Mouse (Mus musculus): ENCODE measurements around the gene Acot13. TPM values are rescaled to one million over a fixed set of nuclear protein-coding genes. Genes with fewer than 3 reads are reported as not detected.

Acot13 gene
- polyA plus RNA-seq, 1 experiment from 2014 or later: 93.4 TPM

DNA sequence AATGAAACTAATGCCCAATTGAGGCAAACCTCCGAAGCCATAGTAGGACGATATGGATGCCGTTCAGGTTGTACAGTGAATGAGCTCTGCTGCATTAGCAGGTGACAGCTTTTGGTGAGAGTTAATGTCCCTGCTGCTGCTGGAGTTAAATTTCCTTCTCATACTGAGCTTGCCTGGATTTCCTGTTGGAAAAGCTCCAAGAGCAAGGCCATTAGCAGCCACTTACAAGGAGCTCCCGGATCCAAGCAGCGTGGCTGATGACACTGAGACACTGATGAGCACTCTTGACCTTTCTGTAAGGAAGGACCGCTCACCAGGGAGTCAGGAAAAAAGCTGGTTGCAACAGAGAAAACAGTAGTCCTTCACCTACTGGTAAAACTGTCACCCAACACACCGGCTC is 30.7 kb upstream of the Acot13 start:
- Histone ChIP-seq H3K9me3 (replicated peaks; ENCODE audit: control insufficient read depth, low read length) (no peaks in the 10 kb centered on the region), H3K4me2 (ENCODE audit: low read depth, low read length) (no peak overlapping the region), H3K4me1 (ENCODE audit: control insufficient read depth, insufficient read depth, low read length) (no peaks in the 10 kb centered on the region; the same call in 1 of the 2 replicates), H3K27me3 (ENCODE audit: control insufficient read depth, insufficient read depth, low read length) (no peaks in the 10 kb centered on the region), H3K27ac (ENCODE audit: low read length) (no peak overlapping the region), H3K4me3 (replicated peaks; ENCODE audit: low read length) (no peak overlapping the region), H3K36me3 (ENCODE audit: control insufficient read depth, insufficient read depth, low read length) (no peaks in the 10 kb centered on the region), H3K9ac (ENCODE audit: low read length) (no peak overlapping the region)
- ATAC-seq (ENCODE audit: insufficient read depth, low FRiP score): no peak
- WGBS: 50% methylated on average over 7 of the region's 7 CpGs

DNA sequence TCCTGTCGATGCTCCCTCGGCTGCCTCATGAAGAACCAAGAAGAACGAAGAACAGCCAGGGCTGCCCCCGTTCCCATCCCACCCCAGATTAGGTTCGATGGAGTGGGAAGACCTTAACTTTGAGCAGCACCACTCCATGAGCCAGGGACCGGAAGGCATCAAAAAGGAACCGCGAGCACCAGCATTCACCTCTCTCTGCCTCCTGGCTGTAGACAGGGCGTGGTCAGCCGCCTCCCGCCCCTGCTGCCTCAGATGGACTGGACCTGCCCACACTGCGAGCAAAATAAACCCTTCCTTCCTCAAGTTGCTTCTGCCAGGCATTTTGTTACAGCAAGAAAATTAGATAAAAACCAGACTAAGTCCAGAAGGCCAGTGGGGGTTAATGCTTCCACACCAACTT is 29.7 kb upstream of the Acot13 start:
- Histone ChIP-seq H3K9ac (ENCODE audit: low read length) (no peak overlapping the region), H3K4me2 (ENCODE audit: low read depth, low read length) (no peak overlapping the region), H3K27me3 (ENCODE audit: control insufficient read depth, insufficient read depth, low read length) (no peaks in the 10 kb centered on the region), H3K9me3 (replicated peaks; ENCODE audit: control insufficient read depth, low read length) (no peaks in the 10 kb centered on the region), H3K27ac (ENCODE audit: low read length) (no peak overlapping the region), H3K4me3 (replicated peaks; ENCODE audit: low read length) (no peak overlapping the region), H3K36me3 (ENCODE audit: control insufficient read depth, insufficient read depth, low read length) (no peaks in the 10 kb centered on the region), H3K4me1 (ENCODE audit: control insufficient read depth, insufficient read depth, low read length) (no peaks in the 10 kb centered on the region; the same call in 1 of the 2 replicates)
- 68% methylated on average over 12 of the region's 12 CpGs for WGBS
- no peak for ATAC-seq (ENCODE audit: insufficient read depth, low FRiP score)

DNA sequence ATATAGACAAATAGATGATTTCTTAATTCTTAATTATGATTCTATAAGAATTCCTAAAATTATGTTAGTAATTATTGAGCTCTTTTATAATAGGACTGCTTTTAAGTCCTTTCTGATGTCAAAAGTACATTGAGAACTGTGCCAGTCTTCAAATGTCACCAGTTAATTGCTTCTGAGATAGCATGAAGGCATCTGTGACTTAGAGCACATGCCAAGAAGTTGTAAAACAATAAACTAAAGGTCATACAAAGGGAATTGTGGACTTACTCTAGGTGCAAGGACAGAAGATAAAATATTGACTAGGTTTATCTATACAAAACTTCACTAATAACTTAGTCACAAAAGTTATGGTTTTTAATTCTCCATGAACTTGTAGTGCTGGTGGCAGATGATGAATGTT is 27.8 kb upstream of the Acot13 start:
- H3K9me3 ChIP-seq (replicated peaks; ENCODE audit: control insufficient read depth, low read length): no peaks in the 10 kb centered on the region
- no peaks in the 10 kb centered on the region for H3K27me3 ChIP-seq (ENCODE audit: control insufficient read depth, insufficient read depth, low read length)
- H3K4me2 ChIP-seq (ENCODE audit: low read depth, low read length): no peak overlapping the region
- H3K9ac ChIP-seq (ENCODE audit: low read length): no peak overlapping the region
- H3K4me3 ChIP-seq (replicated peaks; ENCODE audit: low read length): no peak overlapping the region
- H3K27ac ChIP-seq (ENCODE audit: low read length): no peak overlapping the region
- H3K36me3 ChIP-seq (ENCODE audit: control insufficient read depth, insufficient read depth, low read length): no peaks in the 10 kb centered on the region
- no peak for ATAC-seq (ENCODE audit: insufficient read depth, low FRiP score)
- no peaks in the 10 kb centered on the region; the same call in 1 of the 2 replicates for H3K4me1 ChIP-seq (ENCODE audit: control insufficient read depth, insufficient read depth, low read length)

DNA sequence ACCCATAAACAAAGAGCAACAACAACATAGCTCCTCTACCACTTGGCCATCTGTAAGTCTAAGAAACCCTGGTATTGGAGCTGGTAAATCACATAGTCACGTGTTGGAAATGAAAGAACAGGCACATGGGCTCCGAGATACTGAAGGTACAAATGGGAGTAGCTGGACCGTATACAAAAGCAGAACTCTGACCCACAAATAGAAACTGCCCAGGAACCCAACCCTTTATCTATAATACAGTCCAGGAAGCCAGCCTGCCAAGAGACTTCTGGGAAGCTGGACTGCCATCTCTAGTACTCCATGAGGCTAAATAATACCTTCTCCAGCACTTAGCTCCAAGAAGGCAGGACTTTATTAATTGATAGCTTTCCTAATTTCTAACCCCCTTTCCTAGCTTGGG is 21.2 kb upstream of the Acot13 start:
- 71% methylated on average over 3 of the region's 3 CpGs for WGBS
- Histone ChIP-seq H3K4me3 (replicated peaks; ENCODE audit: low read length) (no peak overlapping the region), H3K9me3 (replicated peaks; ENCODE audit: control insufficient read depth, low read length) (no peaks in the 10 kb centered on the region), H3K27ac (ENCODE audit: low read length) (no peak overlapping the region), H3K27me3 (ENCODE audit: control insufficient read depth, insufficient read depth, low read length) (no peaks in the 10 kb centered on the region), H3K9ac (ENCODE audit: low read length) (no peak overlapping the region), H3K36me3 (ENCODE audit: control insufficient read depth, insufficient read depth, low read length) (no peaks in the 10 kb centered on the region), H3K4me2 (ENCODE audit: low read depth, low read length) (no peak overlapping the region), H3K4me1 (ENCODE audit: control insufficient read depth, insufficient read depth, low read length) (no peaks in the 10 kb centered on the region)
- ATAC-seq (ENCODE audit: insufficient read depth, low FRiP score): no peak

DNA sequence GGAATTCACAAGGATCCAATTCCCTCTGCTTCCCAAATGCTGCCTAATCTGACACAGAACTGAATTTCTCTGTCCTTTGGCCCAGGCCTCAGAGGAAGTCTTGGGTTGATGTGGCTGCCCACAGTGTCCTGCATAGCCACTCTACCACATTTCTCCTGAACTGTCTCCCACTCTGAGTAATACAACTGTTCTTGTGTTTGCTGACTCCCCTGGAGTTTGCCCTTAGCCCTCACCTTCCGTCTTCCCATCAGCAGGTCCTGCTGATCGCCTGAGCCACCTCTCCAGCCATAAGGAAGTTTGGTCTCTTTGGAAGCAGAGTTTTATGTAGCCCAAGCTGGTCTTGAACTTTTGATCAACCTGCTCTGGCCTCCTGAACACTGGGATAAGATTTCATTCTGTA is 20.6 kb upstream of the Acot13 start:
- no peaks in the 10 kb centered on the region for H3K4me1 ChIP-seq (ENCODE audit: control insufficient read depth, insufficient read depth, low read length)
- WGBS: 76% methylated on average over 2 of the region's 2 CpGs
- H3K4me2 ChIP-seq (ENCODE audit: low read depth, low read length): no peak overlapping the region
- ATAC-seq (ENCODE audit: insufficient read depth, low FRiP score): no peak
- no peaks in the 10 kb centered on the region for H3K9me3 ChIP-seq (replicated peaks; ENCODE audit: control insufficient read depth, low read length)
- H3K27me3 ChIP-seq (ENCODE audit: control insufficient read depth, insufficient read depth, low read length): no peaks in the 10 kb centered on the region
- H3K4me3 ChIP-seq (replicated peaks; ENCODE audit: low read length): no peak overlapping the region
- H3K36me3 ChIP-seq (ENCODE audit: control insufficient read depth, insufficient read depth, low read length): no peaks in the 10 kb centered on the region
- no peak overlapping the region for H3K27ac ChIP-seq (ENCODE audit: low read length)
- H3K9ac ChIP-seq (ENCODE audit: low read length): no peak overlapping the region

DNA sequence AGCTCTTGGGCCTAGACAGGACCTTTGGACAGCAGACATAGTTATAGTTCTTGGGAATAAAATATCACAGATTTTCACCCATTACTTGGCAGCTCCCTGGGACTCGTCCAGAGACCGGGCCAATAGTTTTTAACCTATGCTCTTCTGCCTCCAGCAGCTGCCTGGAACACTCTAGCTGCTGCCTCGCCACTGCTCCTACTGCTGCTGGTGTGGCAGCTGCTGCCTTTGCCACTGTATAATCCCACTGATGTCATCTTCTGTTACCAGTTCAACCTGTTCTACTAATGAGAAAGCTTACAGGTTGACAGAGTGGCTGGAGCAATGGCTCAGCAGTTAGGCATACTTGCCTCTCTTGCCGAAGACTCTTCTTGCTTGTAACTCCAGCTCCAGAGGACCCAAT is 18.0 kb upstream of the Acot13 start:
- no peak overlapping the region for H3K4me3 ChIP-seq (replicated peaks; ENCODE audit: low read length)
- ATAC-seq (ENCODE audit: insufficient read depth, low FRiP score): peak; percentile 62
- no peaks in the 10 kb centered on the region for H3K27me3 ChIP-seq (ENCODE audit: control insufficient read depth, insufficient read depth, low read length)
- no peaks in the 10 kb centered on the region for H3K36me3 ChIP-seq (ENCODE audit: control insufficient read depth, insufficient read depth, low read length)
- H3K9me3 ChIP-seq (replicated peaks; ENCODE audit: control insufficient read depth, low read length): no peaks in the 10 kb centered on the region
- WGBS: 68% methylated on average over 4 of the region's 4 CpGs
- H3K9ac ChIP-seq (ENCODE audit: low read length): no peak overlapping the region
- H3K4me1 ChIP-seq (ENCODE audit: control insufficient read depth, insufficient read depth, low read length): no peaks in the 10 kb centered on the region; the same call in 1 of the 2 replicates
- peak overlapping the region; percentile 37; the same call in 1 of the 2 replicates for H3K27ac ChIP-seq (ENCODE audit: low read length)
- H3K4me2 ChIP-seq (ENCODE audit: low read depth, low read length): no peak overlapping the region

DNA sequence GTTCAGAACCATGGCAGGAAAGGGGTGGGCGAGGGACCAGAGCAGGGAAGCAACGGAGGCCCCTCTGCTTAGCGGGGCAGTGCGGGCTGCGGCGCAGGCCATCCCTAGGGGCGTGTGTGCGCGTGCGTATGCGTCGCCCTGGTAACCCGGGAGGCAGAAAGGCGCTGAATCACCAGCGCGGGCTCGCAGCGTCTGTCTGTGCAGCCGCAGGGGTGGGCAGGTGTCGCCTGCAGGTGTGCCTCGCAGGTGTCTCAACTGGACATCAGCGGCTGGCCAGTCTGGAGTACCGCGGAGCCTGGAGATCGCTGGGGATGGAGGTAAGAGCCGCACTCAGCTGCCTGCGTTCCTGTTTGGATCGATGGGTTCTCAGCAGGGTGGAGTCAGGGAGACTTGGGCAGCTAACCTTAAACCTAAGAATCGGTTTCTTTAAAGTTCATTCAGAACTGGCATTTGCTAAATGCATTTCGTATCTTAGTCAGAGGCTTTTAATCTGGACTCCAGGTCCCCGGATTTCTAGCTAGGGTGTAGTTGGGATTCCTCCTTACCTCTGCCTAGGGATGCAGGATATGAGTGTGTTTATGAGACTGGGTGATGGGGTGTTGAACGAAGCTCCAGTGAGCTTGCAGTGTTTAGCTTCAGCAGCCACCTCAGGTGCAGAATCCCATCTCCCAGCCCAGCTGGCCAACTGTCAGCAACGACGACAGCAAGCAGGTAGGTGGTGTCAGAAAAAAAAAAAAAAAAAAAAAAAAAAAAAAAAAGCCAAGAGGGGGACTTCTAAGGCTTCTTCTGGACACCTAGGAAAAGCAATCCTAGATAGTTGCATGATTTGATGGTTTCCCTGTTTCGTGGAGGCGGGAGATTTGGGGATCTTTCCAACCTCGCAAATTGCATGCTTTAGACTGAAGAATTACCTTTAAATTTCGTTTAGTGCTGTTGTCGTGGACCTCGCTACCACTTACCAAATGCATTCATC is 13.9 kb upstream of the Acot13 start, which contains the start of gene D130043K22Rik:
D130043K22Rik (plus strand) TSS at position 153 of the 973 bp plus-strand sequence.
- peak; percentile 87 for ATAC-seq (ENCODE audit: insufficient read depth, low FRiP score)

DNA sequence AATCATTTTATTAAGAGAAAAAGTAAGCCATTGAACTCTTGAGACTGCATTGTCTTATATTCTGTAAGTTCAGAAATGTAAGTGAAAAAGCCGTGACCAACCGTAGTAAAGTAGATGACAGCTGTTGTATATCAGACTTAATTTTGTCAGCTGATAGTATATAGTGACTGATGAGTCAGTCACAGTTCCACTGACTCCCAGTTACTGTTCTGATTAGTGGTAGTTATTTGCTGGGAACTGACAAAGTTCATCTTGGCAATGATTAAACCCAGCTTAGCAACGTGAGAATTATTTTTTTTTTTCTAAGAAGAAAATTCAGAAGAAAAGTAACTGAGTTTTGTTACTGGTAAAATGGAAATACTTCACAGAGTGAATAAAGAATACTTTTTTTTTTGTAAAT is 10.4 kb upstream of the Acot13 start:
- Histone ChIP-seq H3K27ac (ENCODE audit: low read length) (no peak overlapping the region), H3K27me3 (ENCODE audit: control insufficient read depth, insufficient read depth, low read length) (no peaks in the 10 kb centered on the region), H3K36me3 (ENCODE audit: control insufficient read depth, insufficient read depth, low read length) (peaks cover 5% of the 10 kb centered on the region; the same call in 1 of the 2 replicates), H3K4me3 (replicated peaks; ENCODE audit: low read length) (no peak overlapping the region), H3K4me1 (ENCODE audit: control insufficient read depth, insufficient read depth, low read length) (no peaks in the 10 kb centered on the region; the same call in 1 of the 2 replicates), H3K9ac (ENCODE audit: low read length) (no peak overlapping the region), H3K9me3 (replicated peaks; ENCODE audit: control insufficient read depth, low read length) (no peaks in the 10 kb centered on the region), H3K4me2 (ENCODE audit: low read depth, low read length) (no peak overlapping the region)
- no peak for ATAC-seq (ENCODE audit: insufficient read depth, low FRiP score)
- WGBS: 63% methylated on average over 3 of the region's 3 CpGs

More for the DNA sequence above, 13.9 kb upstream of the Acot13 start, which contains the start of gene D130043K22Rik:
- Histone ChIP-seq H3K4me1 (ENCODE audit: control insufficient read depth, insufficient read depth, low read length) (no peaks in the 10 kb centered on the region; the same call in 1 of the 2 replicates), H3K27me3 (ENCODE audit: control insufficient read depth, insufficient read depth, low read length) (no peaks in the 10 kb centered on the region), H3K9ac (ENCODE audit: low read length) (peak within 1 kb of the TSS; percentile 64), H3K36me3 (ENCODE audit: control insufficient read depth, insufficient read depth, low read length) (peaks cover 5% of the 10 kb centered on the region; the same call in 1 of the 2 replicates), H3K4me3 (replicated peaks; ENCODE audit: low read length) (peak within 1 kb of the TSS; percentile 46), H3K4me2 (ENCODE audit: low read depth, low read length) (peak within 1 kb of the TSS; percentile 74), H3K27ac (ENCODE audit: low read length) (no peak within 1 kb of the TSS), H3K9me3 (replicated peaks; ENCODE audit: control insufficient read depth, low read length) (no peaks in the 10 kb centered on the region)
- 14% methylated on average over 40 of the region's 40 CpGs for WGBS

DNA sequence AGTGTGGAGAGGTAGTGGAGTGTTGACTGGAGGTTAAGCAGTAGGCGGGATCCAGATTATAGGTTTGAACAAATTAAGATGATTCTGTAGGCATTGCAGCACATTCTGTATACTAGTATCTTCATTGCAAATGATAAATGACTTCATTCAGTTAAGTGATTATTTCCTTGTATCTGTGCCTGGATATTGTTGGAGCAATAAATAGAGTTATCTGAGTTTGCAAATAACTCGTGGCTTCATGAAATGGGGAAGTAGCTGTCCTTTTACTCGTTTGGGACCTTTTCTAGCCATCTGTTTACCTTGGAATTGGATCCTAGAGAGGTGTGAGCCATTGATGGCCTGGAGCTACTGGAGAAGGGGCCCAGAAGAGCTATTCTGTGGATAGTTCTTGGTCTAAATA is 8.5 kb upstream of the Acot13 start:
- Histone ChIP-seq H3K36me3 (ENCODE audit: control insufficient read depth, insufficient read depth, low read length) (peaks cover 5% of the 10 kb centered on the region; the same call in 1 of the 2 replicates), H3K4me2 (ENCODE audit: low read depth, low read length) (no peak overlapping the region), H3K27me3 (ENCODE audit: control insufficient read depth, insufficient read depth, low read length) (no peaks in the 10 kb centered on the region), H3K4me3 (replicated peaks; ENCODE audit: low read length) (no peak overlapping the region), H3K9ac (ENCODE audit: low read length) (no peak overlapping the region), H3K27ac (ENCODE audit: low read length) (no peak overlapping the region), H3K4me1 (ENCODE audit: control insufficient read depth, insufficient read depth, low read length) (peaks cover 2% of the 10 kb centered on the region; the same call in 1 of the 2 replicates), H3K9me3 (replicated peaks; ENCODE audit: control insufficient read depth, low read length) (no peaks in the 10 kb centered on the region)
- ATAC-seq (ENCODE audit: insufficient read depth, low FRiP score): no peak
- WGBS: 65% methylated on average over 3 of the region's 3 CpGs

Measured in stomach, embryonic 16.5 days (tissue).